Mouse (Mus musculus): Measurements from ENCODE around the gene Ppp2r2d.

- TF ChIP-seq CTCF (IDR thresholded peaks at IDR 0.05; ENCODE audit: control insufficient read depth, insufficient read depth, insufficient read length): no peak
- no peak for TF ChIP-seq USF1 (IDR thresholded peaks at IDR 0.05; ENCODE audit: low read depth)
- TF ChIP-seq CEBPB (IDR thresholded peaks at IDR 0.05; ENCODE audit: low read depth): no peak
- no peak for TF ChIP-seq MYOG (IDR thresholded peaks at IDR 0.05; ENCODE audit: control insufficient read depth, extremely low read depth, insufficient read length)
Measured at GRCm38 (mm10) chr7:138853417-138854031, 7.6 kb downstream of the Ppp2r2d start.

Measured in C2C12 (cell line).